Mouse (Mus musculus): Measurements from ENCODE around the gene Tbcd.
"Not testable (repeated sequence)": the region's sequence is repeated elsewhere in the genome, so short reads cannot be mapped to it uniquely, and the experiment has no call there.

The Tbcd gene

GRCm38 (mm10) chr11:121655166-121655806 is 203.5 kb downstream of the Tbcd start:
- no peak for DNase-seq

GRCm38 (mm10) chr11:121655807-121656511 is 204.2 kb downstream of the Tbcd start:
- no peak for DNase-seq

- no peak for DNase-seq
These were observed 206.4 kb downstream of the Tbcd start for GRCm38 (mm10) chr11:121658151-121658550.

- not testable (repeated sequence) for DNase-seq
These were observed 208.9 kb downstream of the Tbcd start for GRCm38 (mm10) chr11:121660604-121661003.

- DNase-seq, result no peak
These were observed 209.4 kb downstream of the Tbcd start for GRCm38 (mm10) chr11:121661116-121661515.
